Mouse (Mus musculus) heart, adult 18-20 months (tissue): ENCODE results near the gene Nxn. TPM values are rescaled to one million over a fixed set of nuclear protein-coding genes. Genes with fewer than 3 reads are reported as not detected.
"Not testable (repeated sequence)": the region's sequence is repeated elsewhere in the genome, so short reads cannot be mapped to it uniquely, and the experiment has no call there.

ENCODE experiments used
- DNase-seq, 2 experiments: peaks; one replicate each; pipeline ENCODE4 v3.0.0; 2021 to 2022; ENCODE audit warnings: mixed read lengths in 1 of 2
- total RNA-seq, 2 experiments: library from RNA; stranded (reverse); gene quantifications; 2 replicates each; pipeline ENCODE4 v1.2.3; 2021

Nxn gene
- total RNA-seq, 2 experiments from 2014 or later, result 13.5 to 17.8 TPM

DNA sequence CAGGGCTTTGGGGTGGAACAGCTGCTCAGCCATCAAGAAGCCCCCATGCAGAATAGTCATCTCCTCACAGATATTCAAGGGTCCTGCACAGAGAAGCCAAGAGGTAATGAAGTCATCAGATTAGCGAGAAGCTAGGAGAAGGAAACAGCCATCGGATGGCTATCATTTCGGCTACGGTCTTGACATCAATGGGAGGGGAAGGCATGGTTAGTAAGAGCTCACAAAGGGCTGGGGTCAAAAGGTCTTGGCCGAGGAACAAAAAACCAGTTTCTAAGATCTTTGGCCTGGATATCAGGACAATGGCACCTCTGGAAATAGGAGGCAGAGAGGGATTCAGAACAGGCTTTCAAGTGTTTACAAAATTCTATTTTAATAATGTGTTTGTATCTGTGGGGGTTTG lies 185.1 kb downstream of the Nxn start:
- no peak for DNase-seq

GRCm38 (mm10) chr11:76211595-76211994 lies 187.3 kb downstream of the Nxn start:
- DNase-seq, result not testable (repeated sequence)

DNA sequence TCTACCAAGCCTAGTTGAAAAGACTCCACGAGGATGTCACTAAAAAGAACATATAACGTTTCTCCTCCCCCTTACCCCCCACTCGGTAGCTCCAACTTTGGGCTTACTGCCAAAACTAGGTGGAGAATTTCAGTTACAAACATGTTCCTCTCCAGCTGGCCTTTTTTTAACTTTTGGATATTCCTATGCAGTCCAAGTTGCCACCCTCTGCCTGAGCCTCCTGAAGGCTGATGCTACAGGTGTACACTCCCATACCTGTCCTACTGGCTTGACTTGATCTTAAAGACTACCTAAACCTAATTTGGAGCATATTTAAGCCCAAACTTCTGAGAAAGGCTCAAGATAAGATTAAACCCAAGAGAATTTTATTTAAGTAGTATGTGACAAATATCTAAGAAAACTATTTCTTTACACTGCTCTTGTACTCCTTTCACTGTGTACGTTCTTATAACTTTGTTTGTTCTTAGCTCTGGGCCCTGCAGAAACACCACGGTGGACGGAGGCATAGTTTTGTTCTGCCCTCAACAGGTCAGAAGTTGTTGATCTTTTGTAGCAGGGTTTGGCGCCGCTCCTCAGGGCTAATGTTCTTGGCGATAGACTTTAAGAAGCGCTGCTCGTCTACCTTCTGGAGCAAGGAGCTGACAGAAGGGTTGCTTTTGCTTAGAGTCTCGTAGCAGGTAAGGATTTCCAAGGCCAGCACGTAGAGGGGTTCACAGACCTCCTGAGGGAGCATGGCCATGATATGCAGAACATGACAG lies 188.5 kb downstream of the Nxn start:
- DNase-seq, result no peak

Other genes starting within 250 kb of the Nxn start
- gene Vps53, start 219.5 kb downstream of the Nxn start, total RNA-seq, result 10 to 100 TPM; 25.5 to 26.9 TPM
- 1 to 10 TPM; 3.5 to 3.8 TPM for gene Fam57a, start 219.5 kb downstream of the Nxn start, total RNA-seq
- gene Dbil5, start 181.5 kb downstream of the Nxn start, total RNA-seq, result under 1 TPM; 0.50 to 0.90 TPM
- 1 to 10 TPM; 3.2 to 4.3 TPM for gene Gemin4, start 181.5 kb downstream of the Nxn start, total RNA-seq
- 10 to 100 TPM; 24.6 to 27.4 TPM for gene Mrm3, start 155.4 kb downstream of the Nxn start, total RNA-seq
- 10 to 100 TPM; 40.3 to 44.6 TPM for gene Glod4, start 155.4 kb downstream of the Nxn start, total RNA-seq
- gene Timm22, start 7.8 kb upstream of the Nxn start, total RNA-seq, result 10 to 100 TPM; 44.0 to 51.4 TPM
- 10 to 100 TPM; 24.8 to 29.7 TPM for gene Abr, start 223.2 kb upstream of the Nxn start, total RNA-seq